Mouse (Mus musculus): Measurements from ENCODE around the gene Ttc7b.

The Ttc7b gene

GRCm38 (mm10) chr12:100407371-100407770, 113.3 kb downstream of the Ttc7b start:
- DNase-seq = no peak

- no peak for DNase-seq
Observed at GRCm38 (mm10) chr12:100406094-100406493, 114.5 kb downstream of the Ttc7b start.

GRCm38 (mm10) chr12:100405512-100406030, 115.1 kb downstream of the Ttc7b start:
- no peak for DNase-seq

GRCm38 (mm10) chr12:100404430-100404829, 116.2 kb downstream of the Ttc7b start:
- DNase-seq = no peak

GRCm38 (mm10) chr12:100403005-100403324, 117.7 kb downstream of the Ttc7b start:
- no peak for DNase-seq

- DNase-seq = peak; percentile 58 to 63
Observed at GRCm38 (mm10) chr12:100402296-100403004, 118.2 kb downstream of the Ttc7b start.

- no peak for DNase-seq
Observed at GRCm38 (mm10) chr12:100400119-100400518, 120.5 kb downstream of the Ttc7b start.

GRCm38 (mm10) chr12:100399126-100399727, 121.4 kb downstream of the Ttc7b start:
- DNase-seq = no peak

GRCm38 (mm10) chr12:100398268-100398943, 122.2 kb downstream of the Ttc7b start:
- no peak for DNase-seq

- DNase-seq = no peak
Observed at GRCm38 (mm10) chr12:100397432-100398146, 123.0 kb downstream of the Ttc7b start.

- DNase-seq = no peak
Observed at GRCm38 (mm10) chr12:100396806-100397205, 123.8 kb downstream of the Ttc7b start.

GRCm38 (mm10) chr12:100393532-100393931, 127.1 kb downstream of the Ttc7b start:
- no peak for DNase-seq

GRCm38 (mm10) chr12:100393109-100393508, 127.5 kb downstream of the Ttc7b start:
- DNase-seq = no peak

- peak; percentile 68 to 74 for DNase-seq
Observed at GRCm38 (mm10) chr12:100392466-100392865, 128.2 kb downstream of the Ttc7b start.

- DNase-seq = peak; percentile 44 to 57
Observed at GRCm38 (mm10) chr12:100391890-100392289, 128.7 kb downstream of the Ttc7b start.

GRCm38 (mm10) chr12:100389878-100390710, 130.5 kb downstream of the Ttc7b start:
- DNase-seq = no peak

GRCm38 (mm10) chr12:100386259-100386658, 134.4 kb downstream of the Ttc7b start:
- DNase-seq = peak; percentile 36 to 41

- DNase-seq = no peak
Observed at GRCm38 (mm10) chr12:100382526-100382925, 138.1 kb downstream of the Ttc7b start.

GRCm38 (mm10) chr12:100381941-100382340, 138.7 kb downstream of the Ttc7b start:
- no peak for DNase-seq

- DNase-seq = no peak
Observed at GRCm38 (mm10) chr12:100380697-100381291, 139.8 kb downstream of the Ttc7b start.

- no peak for DNase-seq
Observed at GRCm38 (mm10) chr12:100379833-100380232, 140.8 kb downstream of the Ttc7b start.

- no peak for DNase-seq
Observed at GRCm38 (mm10) chr12:100378266-100378665, 142.4 kb downstream of the Ttc7b start.
